Mouse (Mus musculus) forebrain, embryonic 16.5 days (tissue): ENCODE data around the gene Dpm2. TPM values are rescaled to one million over a fixed set of nuclear protein-coding genes. Genes with fewer than 3 reads are reported as not detected.

Experiments
- ATAC-seq: fragments of 200-750 bp; cut with Nextera tagmentation; 2 replicates; pipeline ENCODE4 v1.8.0; 2017; ENCODE audit warnings: mild to moderate bottlenecking, moderate library complexity
- H3K27ac ChIP-seq: fragments of 300-500 bp; sonication (generic); 2 replicates; pipeline ENCODE4 v1.5.1; 2014; ENCODE audit warnings: low read length, control low read depth
- H3K27me3 ChIP-seq: fragments of 300-500 bp; sonication (generic); replicated peaks from 2 replicates; pipeline ENCODE4 v1.6.1; 2014; ENCODE audit warnings: low read length; ENCODE audit not compliant: control insufficient read depth, insufficient read depth
- H3K36me3 ChIP-seq: fragments of 300-500 bp; sonication (generic); 2 replicates; pipeline ENCODE4 v1.6.1; 2014; ENCODE audit not compliant: control insufficient read depth, insufficient read depth
- H3K4me1 ChIP-seq: fragments of 300-500 bp; sonication (generic); replicated peaks from 2 replicates; pipeline ENCODE4 v1.6.1; 2014; ENCODE audit warnings: low read length; ENCODE audit not compliant: control insufficient read depth, insufficient read depth
- H3K4me2 ChIP-seq: fragments of 300-500 bp; sonication (generic); 2 replicates; pipeline ENCODE4 v1.6.1; 2014; ENCODE audit warnings: mild to moderate bottlenecking, low read length, control low read depth
- H3K4me3 ChIP-seq: fragments of 300-500 bp; sonication (generic); replicated peaks from 2 replicates; pipeline ENCODE4 v1.5.1; 2014; ENCODE audit warnings: mild to moderate bottlenecking, low read length, control low read depth
- H3K9ac ChIP-seq: fragments of 300-500 bp; sonication (generic); replicated peaks from 2 replicates; pipeline ENCODE4 v1.6.1; 2014; ENCODE audit warnings: low read depth, low read length, control low read depth
- H3K9me3 ChIP-seq: fragments of 300-500 bp; sonication (generic); 2 replicates; pipeline ENCODE4 v1.6.1; 2016; ENCODE audit warnings: low read length; ENCODE audit not compliant: control insufficient read depth
- WGBS: fragments of 180-500 bp; shearing (Covaris S2); extraction: QIAGEN DNeasy Blood & Tissue Kit; methylation state at CpG from one replicate; pipeline ENCODE4 v1.1.7; 2014; 5-methylcytosine and 5-hydroxymethylcytosine counted together
- polyA plus RNA-seq: library from polyadenylated mRNA; unstranded; fragments of >200 nt; fragmentation: Nextera tagmentation; extraction: Ambion mirVana; gene quantifications from 2 replicates; pipeline ENCODE4 v1.2.1, GENCODE M21; 2015

Gene Dpm2
- 136 and 141 TPM in 2 replicates for polyA plus RNA-seq

DNA sequence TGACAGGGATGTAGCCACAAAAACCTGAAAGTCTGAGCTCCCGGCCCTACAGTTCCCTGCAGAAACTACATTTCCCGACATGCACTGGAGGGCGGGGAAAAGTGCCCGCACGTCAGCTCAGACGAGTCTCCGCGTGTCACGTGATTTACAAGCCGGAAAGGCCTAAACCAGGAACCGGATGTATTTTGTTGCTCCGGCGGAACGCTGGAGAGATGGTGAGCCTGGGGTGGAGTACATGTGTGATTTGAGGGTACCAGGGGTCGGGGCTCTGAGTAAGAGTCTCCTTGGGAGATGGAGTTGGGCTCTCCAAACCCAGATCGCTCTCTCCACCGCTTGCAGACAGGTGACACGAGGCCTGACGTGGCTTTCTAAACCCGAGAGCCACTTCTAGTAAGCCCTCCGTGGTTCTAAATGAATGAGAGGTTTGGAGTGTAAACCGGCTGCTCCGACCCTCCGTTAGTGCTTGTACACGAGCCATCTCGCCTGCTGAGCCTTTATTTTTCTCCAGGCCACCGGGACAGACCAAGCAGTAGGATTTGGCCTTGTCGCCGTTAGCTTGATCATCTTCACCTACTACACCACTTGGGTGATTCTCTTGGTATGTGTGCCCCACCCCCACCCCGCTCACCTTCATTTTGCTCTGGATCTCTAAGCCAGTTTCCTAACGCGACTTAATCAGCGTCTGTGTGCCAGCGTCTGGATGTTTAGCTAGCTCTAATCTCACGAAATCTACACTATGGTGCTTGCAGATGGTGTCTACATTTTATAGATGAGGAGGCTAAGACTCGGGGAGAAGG, at the start of gene Dpm2:
Dpm2 (plus strand) TSS at position 161 of the 797 bp plus-strand sequence.
- Histone ChIP-seq H3K27ac (no peak within 1 kb of the TSS), H3K9me3 (no peaks in the 10 kb centered on the region), H3K27me3 (no peaks in the 10 kb centered on the region), H3K4me1 (peaks cover 19% of the 10 kb centered on the region), H3K4me2 (peak within 1 kb of the TSS; percentile 89), H3K36me3 (peaks cover 6% of the 10 kb centered on the region; the same call in 1 of the 2 replicates), H3K9ac (peak within 1 kb of the TSS; percentile 57), H3K4me3 (peak within 1 kb of the TSS; percentile 58)
- ATAC-seq: peak; percentile 86
- 2% methylated on average over 36 of the region's 36 CpGs for WGBS

- no peak for ATAC-seq
- Histone ChIP-seq H3K9me3 (no peaks in the 10 kb centered on the region), H3K4me3 (no peak overlapping the region), H3K27ac (no peak overlapping the region), H3K4me2 (no peak overlapping the region), H3K4me1 (no peaks in the 10 kb centered on the region), H3K27me3 (no peaks in the 10 kb centered on the region), H3K36me3 (no peaks in the 10 kb centered on the region), H3K9ac (no peak overlapping the region)
- 87% methylated on average over 13 of the region's 13 CpGs for WGBS
These were observed 46.1 kb upstream of the Dpm2 start for GRCm38 (mm10) chr2:32524536-32525031.

DNA sequence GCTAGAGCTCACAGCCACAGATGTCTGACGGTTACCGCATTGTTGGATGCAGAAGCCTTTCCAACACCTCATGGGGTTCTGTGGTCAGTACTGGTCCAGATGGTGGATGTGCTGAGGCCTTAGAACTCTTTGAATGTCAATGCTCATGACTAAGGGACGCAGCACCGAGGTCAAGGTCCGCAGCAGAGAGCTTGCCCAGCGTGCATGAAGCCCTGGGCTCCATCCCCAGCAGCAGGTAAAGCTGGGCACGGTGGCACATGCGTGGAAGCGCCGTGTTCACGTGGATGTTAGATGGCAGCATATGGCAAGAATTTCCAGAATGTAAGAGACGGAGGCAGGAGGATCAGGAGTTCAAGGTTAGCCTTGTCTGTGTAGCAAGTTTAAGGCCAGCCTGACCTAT, 44.8 kb upstream of the Dpm2 start:
- H3K4me2 ChIP-seq: no peak overlapping the region
- WGBS: 86% methylated on average over 12 of the region's 12 CpGs
- no peaks in the 10 kb centered on the region for H3K4me1 ChIP-seq
- no peak overlapping the region for H3K27ac ChIP-seq
- H3K36me3 ChIP-seq: no peaks in the 10 kb centered on the region
- H3K9ac ChIP-seq: no peak overlapping the region
- ATAC-seq: no peak
- no peaks in the 10 kb centered on the region for H3K9me3 ChIP-seq
- H3K27me3 ChIP-seq: no peaks in the 10 kb centered on the region
- no peak overlapping the region for H3K4me3 ChIP-seq

GRCm38 (mm10) chr2:32527468-32527966, 43.1 kb upstream of the Dpm2 start:
- Histone ChIP-seq H3K4me1 (no peaks in the 10 kb centered on the region), H3K9me3 (no peaks in the 10 kb centered on the region), H3K4me2 (no peak overlapping the region), H3K27ac (no peak overlapping the region), H3K4me3 (no peak overlapping the region), H3K9ac (no peak overlapping the region), H3K27me3 (no peaks in the 10 kb centered on the region), H3K36me3 (no peaks in the 10 kb centered on the region)
- no peak for ATAC-seq
- WGBS: 75% methylated on average over 14 of the region's 14 CpGs

DNA sequence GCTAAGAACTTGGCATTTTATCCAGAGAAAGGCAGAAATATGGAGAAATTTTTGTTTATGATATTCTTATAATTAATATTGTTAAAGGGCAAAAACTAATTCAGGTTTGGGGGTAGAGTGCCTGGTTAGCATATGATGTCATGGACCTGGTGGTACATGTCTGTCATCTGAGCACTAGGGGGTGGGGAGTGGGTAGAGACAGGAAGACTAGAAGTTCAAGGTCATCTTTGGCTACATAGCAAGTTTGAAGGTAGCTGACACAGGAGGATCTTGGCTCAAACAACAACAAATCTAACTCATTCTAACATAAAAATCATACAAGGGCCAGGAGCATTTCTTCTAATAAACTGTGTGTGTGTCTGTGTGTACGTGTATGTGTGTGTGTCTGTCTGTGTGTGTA, 42.3 kb upstream of the Dpm2 start:
- WGBS: 87% methylated on average over 1 of the region's 1 CpGs
- no peaks in the 10 kb centered on the region for H3K27me3 ChIP-seq

DNA sequence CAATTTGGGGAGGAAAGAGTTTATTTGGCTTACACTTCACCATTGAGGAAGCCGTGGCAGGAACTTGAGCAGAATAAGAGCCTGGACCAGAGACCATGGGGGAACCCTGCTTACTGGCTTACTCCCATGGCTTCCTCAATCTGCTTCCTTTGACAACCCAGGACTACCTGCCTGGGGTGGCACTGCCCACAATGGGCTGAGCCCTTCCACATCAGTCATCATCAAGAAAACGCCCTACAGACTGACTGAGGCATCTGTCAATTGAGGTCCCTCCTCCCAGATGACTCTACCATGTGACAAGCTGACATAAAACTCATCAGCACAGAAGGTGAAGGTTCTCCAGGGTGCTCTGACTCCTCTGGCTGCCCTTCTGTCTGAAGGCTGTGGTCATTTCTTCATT, 40.2 kb upstream of the Dpm2 start:
- no peak for ATAC-seq
- Histone ChIP-seq H3K9me3 (no peaks in the 10 kb centered on the region), H3K4me1 (peaks cover 7% of the 10 kb centered on the region), H3K9ac (no peak overlapping the region), H3K4me2 (no peak overlapping the region), H3K27me3 (no peaks in the 10 kb centered on the region), H3K36me3 (no peaks in the 10 kb centered on the region), H3K27ac (no peak overlapping the region), H3K4me3 (no peak overlapping the region)
- 83% methylated on average over 2 of the region's 2 CpGs for WGBS

More for the DNA sequence above, 42.3 kb upstream of the Dpm2 start:
- H3K36me3 ChIP-seq: no peaks in the 10 kb centered on the region
- H3K4me1 ChIP-seq: no peaks in the 10 kb centered on the region
- H3K9ac ChIP-seq: no peak overlapping the region
- no peak for ATAC-seq
- no peak overlapping the region for H3K27ac ChIP-seq
- H3K4me3 ChIP-seq: no peak overlapping the region
- H3K9me3 ChIP-seq: no peaks in the 10 kb centered on the region
- H3K4me2 ChIP-seq: no peak overlapping the region

DNA sequence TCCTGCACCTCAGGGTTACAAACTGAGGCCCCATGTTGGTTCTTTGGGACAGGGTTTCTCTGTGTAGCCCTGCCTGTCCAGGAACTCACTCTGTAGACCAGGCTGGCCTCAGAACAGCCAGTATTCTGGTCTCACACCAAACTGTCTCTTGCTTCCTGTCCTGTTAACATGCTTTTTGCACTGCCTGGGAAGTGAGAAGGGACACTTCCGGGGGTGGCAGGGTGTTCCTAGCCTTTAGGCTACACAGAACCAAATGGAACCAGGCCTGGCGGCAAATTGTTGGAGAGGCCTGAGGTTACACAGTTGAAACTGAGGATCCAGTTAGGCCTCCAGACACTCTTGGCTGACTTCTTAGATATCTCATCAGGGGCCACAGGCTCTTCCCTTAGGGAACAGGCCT, 37.5 kb upstream of the Dpm2 start:
- no peak overlapping the region for H3K27ac ChIP-seq
- peaks cover 30% of the 10 kb centered on the region for H3K4me1 ChIP-seq
- H3K9ac ChIP-seq: no peak overlapping the region
- no peak overlapping the region for H3K4me2 ChIP-seq
- WGBS: 98% methylated on average over 2 of the region's 2 CpGs
- no peaks in the 10 kb centered on the region for H3K9me3 ChIP-seq
- no peaks in the 10 kb centered on the region for H3K36me3 ChIP-seq
- no peak for ATAC-seq
- H3K4me3 ChIP-seq: no peak overlapping the region
- H3K27me3 ChIP-seq: no peaks in the 10 kb centered on the region

DNA sequence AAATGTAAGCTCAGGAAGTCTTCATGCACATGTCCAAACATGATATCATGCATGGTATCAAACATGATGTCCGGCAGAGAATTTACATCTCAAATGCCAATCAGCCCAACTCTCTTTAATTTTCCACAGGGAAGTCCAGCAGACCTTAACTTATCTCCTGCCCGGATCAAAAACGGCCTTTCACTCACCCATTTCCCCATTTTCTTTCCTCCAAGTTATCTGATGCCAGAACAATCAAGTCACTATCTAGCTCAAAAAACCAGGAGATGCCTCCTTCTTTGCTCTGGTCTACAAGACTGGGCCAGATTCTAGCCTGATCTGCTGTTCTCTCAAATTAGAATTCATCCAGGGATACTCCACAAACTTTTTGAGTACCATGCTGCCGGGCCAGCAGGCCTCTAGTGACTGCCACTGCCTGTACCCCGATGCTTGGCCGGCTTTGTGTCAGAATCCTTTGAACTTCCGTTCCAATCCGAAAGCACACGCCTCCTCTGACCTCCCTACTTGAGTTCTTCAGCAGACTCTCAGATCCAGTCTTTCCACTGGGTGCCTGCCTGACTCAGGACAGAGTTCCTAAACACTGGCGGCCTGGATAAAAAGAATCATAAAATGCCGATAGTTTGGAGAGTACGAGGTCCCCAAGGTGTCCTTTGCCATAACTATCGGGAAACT, 36.5 kb upstream of the Dpm2 start:
- Histone ChIP-seq H3K4me1 (peaks cover 40% of the 10 kb centered on the region), H3K4me2 (peak overlapping the region; percentile 91), H3K36me3 (no peaks in the 10 kb centered on the region), H3K27me3 (no peaks in the 10 kb centered on the region), H3K4me3 (peak overlapping the region; percentile 87), H3K9ac (peak overlapping the region; percentile 69), H3K27ac (peak overlapping the region; percentile 76), H3K9me3 (no peaks in the 10 kb centered on the region)
- 11% methylated on average over 13 of the region's 13 CpGs for WGBS
- no peak for ATAC-seq

GRCm38 (mm10) chr2:32534733-32535471, 35.8 kb upstream of the Dpm2 start, which contains the start of gene Fam102a:
TSS of gene Fam102a (plus strand) at chr2:32535332.
- H3K9ac ChIP-seq: peak within 1 kb of the TSS; percentile 90
- peaks cover 46% of the 10 kb centered on the region for H3K4me1 ChIP-seq
- under 1% methylated on average over 67 of the region's 67 CpGs for WGBS
- peak within 1 kb of the TSS; percentile 87 for H3K4me3 ChIP-seq
- H3K27ac ChIP-seq: peak within 1 kb of the TSS; percentile 88
- peak; percentile 97 for ATAC-seq
- H3K9me3 ChIP-seq: no peaks in the 10 kb centered on the region
- no peaks in the 10 kb centered on the region for H3K36me3 ChIP-seq
- H3K27me3 ChIP-seq: no peaks in the 10 kb centered on the region
- H3K4me2 ChIP-seq: peak within 1 kb of the TSS; percentile 91
